Mouse (Mus musculus): ENCODE data around the gene Plekha6.

DNA sequence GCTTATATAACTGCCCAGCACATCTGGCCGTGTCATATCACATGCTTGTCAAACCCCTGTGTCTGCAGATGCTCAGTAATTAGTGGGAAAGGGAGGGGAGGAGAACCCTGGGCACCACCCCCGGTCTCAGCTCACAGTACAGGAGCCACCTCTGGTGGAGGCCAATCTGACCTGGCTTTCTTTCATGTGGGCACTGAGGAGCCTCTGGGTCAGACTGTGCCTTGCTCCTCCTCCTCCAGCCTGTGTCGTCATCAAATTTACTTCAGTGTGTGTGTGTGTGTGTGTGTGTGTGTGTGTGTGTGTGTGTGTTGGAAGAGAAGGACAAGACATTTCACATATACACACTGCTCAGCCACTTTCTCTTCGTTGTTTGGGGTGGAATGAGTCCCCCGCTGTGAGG is 159.3 kb downstream of the Plekha6 start:
- TF ChIP-seq EP300 (IDR thresholded peaks at IDR 0.05; ENCODE audit: low read depth), result no peak
- TF ChIP-seq CTCF (IDR thresholded peaks at IDR 0.05; ENCODE audit: low read depth), result no peak
